Mouse (Mus musculus): ENCODE measurements around the gene Vmn2r105. TPM values are rescaled to one million over a fixed set of nuclear protein-coding genes. Genes with fewer than 3 reads are reported as not detected.

The Vmn2r105 gene
- polyA plus RNA-seq (2012; ENCODE audit: low replicate concordance) = 0.07 TPM in 1 of 2 replicates, not detected in the other

GRCm38 (mm10) chr17:20234952-20235351, at the start of gene Vmn2r105:
Gene Vmn2r105, minus strand, starts transcription at chr17:20235052.

GRCm38 (mm10) chr17:20182997-20183396, 51.9 kb downstream of the Vmn2r105 start, which contains the start of gene Fpr-rs6:
Gene Fpr-rs6, minus strand, starts transcription at chr17:20183097.

Other genes with a start within 250 kb of the Vmn2r105 start
- not detected in 2 replicates for gene Vmn2r104, start 186.7 kb downstream of the Vmn2r105 start, polyA plus RNA-seq (2012; ENCODE audit: low replicate concordance)
- not detected in 2 replicates for gene Fpr-rs7, start 120.8 kb downstream of the Vmn2r105 start, polyA plus RNA-seq (2012; ENCODE audit: low replicate concordance)
- not detected in 2 replicates for gene Fpr-rs6, start 52.0 kb downstream of the Vmn2r105 start, polyA plus RNA-seq (2012; ENCODE audit: low replicate concordance)
- gene Vmn2r106, start 50.5 kb upstream of the Vmn2r105 start, polyA plus RNA-seq (2012; ENCODE audit: low replicate concordance) = not detected in 2 replicates
- gene Vmn2r107, start 110.2 kb upstream of the Vmn2r105 start, polyA plus RNA-seq (2012; ENCODE audit: low replicate concordance) = 0.01 TPM in 1 of 2 replicates, not detected in the other
- gene Vmn1r224, start 179.1 kb upstream of the Vmn2r105 start, polyA plus RNA-seq (2012; ENCODE audit: low replicate concordance) = not detected in 2 replicates
- gene Vmn2r108, start 246.3 kb upstream of the Vmn2r105 start, polyA plus RNA-seq (2012; ENCODE audit: low replicate concordance) = not detected in 2 replicates